Mouse (Mus musculus): ENCODE measurements around the gene Cstf1. TPM values are rescaled to one million over a fixed set of nuclear protein-coding genes. Genes with fewer than 3 reads are reported as not detected.

Gene Cstf1
- polyA plus RNA-seq, 1 experiment from 2014 or later: 19.6 TPM

DNA sequence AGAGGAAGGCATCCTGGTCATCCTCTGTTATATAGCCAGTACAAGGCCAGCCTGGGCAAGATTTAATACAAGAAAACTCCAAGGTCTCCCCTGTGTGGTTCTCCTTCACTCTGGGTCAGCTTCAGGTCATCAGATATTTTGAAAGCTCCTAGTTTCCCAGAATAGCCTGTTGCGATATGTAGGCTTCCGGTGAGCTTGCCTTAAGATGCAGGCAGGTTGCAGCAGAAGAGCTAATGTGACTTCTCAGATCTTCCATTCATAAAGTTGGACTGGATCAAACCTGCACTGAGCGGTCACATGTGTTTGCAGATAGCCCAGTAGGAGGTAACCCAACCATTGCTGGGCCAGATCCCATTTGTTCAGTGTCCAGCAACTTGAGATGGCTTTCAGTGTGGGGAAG is 14.2 kb downstream of the Cstf1 start:
- Histone ChIP-seq H3K4me2 (ENCODE audit: low read depth, low read length) (no peak overlapping the region), H3K27me3 (ENCODE audit: control insufficient read depth, insufficient read depth, low read depth, low read length) (no peaks in the 10 kb centered on the region), H3K36me3 (ENCODE audit: control insufficient read depth, insufficient read depth) (peaks cover 24% of the 10 kb centered on the region), H3K9ac (ENCODE audit: low read depth, low read length) (no peak overlapping the region), H3K4me1 (ENCODE audit: control insufficient read depth, low read depth, low read length) (no peaks in the 10 kb centered on the region), H3K4me3 (ENCODE audit: low read depth, low read length) (no peak overlapping the region), H3K9me3 (replicated peaks; ENCODE audit: control insufficient read depth, low read length) (no peaks in the 10 kb centered on the region), H3K27ac (ENCODE audit: low read length) (no peak overlapping the region)
- WGBS (ENCODE audit: insufficient replicate concordance): 76% methylated on average over 3 of the region's 3 CpGs
- ATAC-seq (ENCODE audit: low read depth): no peak

DNA sequence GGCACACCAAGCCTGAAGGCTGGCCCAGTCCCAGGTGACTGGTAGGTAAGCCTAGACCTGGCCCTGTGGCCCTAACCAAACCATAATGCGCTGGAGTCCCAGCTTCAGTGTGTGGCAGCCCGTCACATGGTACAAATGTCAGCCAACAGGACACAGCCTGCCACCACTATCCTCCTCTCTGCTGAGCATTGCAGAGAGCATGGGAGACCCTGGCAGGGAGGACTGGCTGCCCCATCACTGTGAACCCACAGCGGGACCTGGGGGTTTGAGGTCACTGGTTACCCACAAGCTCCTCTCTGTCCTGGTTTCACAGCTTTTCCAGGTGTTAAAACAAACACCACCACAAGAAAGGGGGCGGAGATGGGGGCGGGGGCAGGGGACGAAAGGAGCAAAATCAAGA is 19.9 kb downstream of the Cstf1 start:
- 33% methylated on average over 6 of the region's 6 CpGs for WGBS (ENCODE audit: insufficient replicate concordance)
- no peak for ATAC-seq (ENCODE audit: low read depth)
- peaks cover 6% of the 10 kb centered on the region for H3K4me1 ChIP-seq (ENCODE audit: control insufficient read depth, low read depth, low read length)

DNA sequence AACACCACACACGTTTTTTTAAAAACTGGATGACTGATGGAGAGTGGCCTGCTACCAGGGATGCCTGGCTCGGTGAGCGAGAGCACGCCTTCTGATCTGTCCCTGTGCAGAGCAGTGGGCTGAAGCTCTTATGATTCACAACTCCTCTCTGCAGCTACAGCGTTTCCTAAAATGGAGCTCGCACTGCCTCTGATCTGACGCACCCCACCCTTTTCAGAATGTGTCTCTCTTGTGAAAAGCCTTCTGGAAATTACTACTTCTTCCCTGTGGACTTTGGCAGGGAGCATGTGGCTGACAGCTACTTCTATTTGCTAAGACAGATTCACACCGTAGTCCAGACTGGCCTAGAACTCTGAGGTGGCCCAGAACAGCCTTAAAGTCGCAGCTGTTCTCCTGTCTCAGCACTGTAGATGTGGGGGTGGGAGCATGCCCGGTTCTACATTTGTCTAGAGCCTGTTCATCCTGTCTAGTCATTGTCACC is 21.6 kb downstream of the Cstf1 start:
- Histone ChIP-seq H3K36me3 (ENCODE audit: control insufficient read depth, insufficient read depth) (no peaks in the 10 kb centered on the region), H3K27me3 (ENCODE audit: control insufficient read depth, insufficient read depth, low read depth, low read length) (no peaks in the 10 kb centered on the region), H3K4me2 (ENCODE audit: low read depth, low read length) (no peak overlapping the region), H3K27ac (ENCODE audit: low read length) (no peak overlapping the region), H3K4me3 (ENCODE audit: low read depth, low read length) (no peak overlapping the region), H3K9me3 (replicated peaks; ENCODE audit: control insufficient read depth, low read length) (no peaks in the 10 kb centered on the region), H3K9ac (ENCODE audit: low read depth, low read length) (no peak overlapping the region), H3K4me1 (ENCODE audit: control insufficient read depth, low read depth, low read length) (peaks cover 6% of the 10 kb centered on the region)
- no peak for ATAC-seq (ENCODE audit: low read depth)
- 52% methylated on average over 10 of the region's 10 CpGs for WGBS (ENCODE audit: insufficient replicate concordance)

More for the DNA sequence above, 19.9 kb downstream of the Cstf1 start:
- H3K36me3 ChIP-seq (ENCODE audit: control insufficient read depth, insufficient read depth): no peaks in the 10 kb centered on the region
- H3K9ac ChIP-seq (ENCODE audit: low read depth, low read length): no peak overlapping the region
- no peaks in the 10 kb centered on the region for H3K9me3 ChIP-seq (replicated peaks; ENCODE audit: control insufficient read depth, low read length)
- H3K27ac ChIP-seq (ENCODE audit: low read length): no peak overlapping the region
- H3K4me2 ChIP-seq (ENCODE audit: low read depth, low read length): no peak overlapping the region
- H3K27me3 ChIP-seq (ENCODE audit: control insufficient read depth, insufficient read depth, low read depth, low read length): no peaks in the 10 kb centered on the region
- H3K4me3 ChIP-seq (ENCODE audit: low read depth, low read length): no peak overlapping the region

DNA sequence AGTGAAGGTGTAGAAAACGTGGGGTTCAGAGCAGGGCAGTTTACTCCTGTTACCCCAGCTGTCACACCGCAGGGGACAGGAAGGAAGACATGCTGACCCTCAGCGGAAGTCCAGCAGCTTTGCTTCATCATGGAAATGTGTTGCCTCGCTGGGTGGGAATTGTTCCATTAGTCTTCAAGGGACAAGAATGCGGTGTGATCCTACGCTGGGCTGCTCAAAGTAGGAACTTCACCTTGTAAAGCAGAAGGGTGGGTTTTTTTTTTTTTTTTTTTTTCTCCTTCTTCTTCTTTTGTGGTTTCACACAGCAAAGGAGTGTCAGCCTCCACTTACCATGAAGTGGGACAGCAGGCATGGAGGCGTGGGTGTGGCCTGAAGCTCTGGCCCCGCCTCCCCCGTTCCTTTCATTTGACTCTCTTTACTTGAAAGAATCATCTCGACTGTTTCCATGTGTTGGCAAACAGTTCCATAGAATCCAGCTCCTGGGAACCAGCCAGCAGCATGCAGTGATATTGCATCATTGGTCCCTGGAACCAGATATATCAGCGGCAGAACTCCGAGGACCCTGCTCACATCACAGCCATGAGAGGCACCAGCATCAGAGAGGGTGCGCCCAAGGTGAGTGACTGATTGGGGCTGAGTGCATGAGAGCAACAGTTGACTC is 23.0 kb downstream of the Cstf1 start, which contains the start of gene Cass4:
Gene Cass4 (plus strand): TSS at position 404 of the 661 bp plus-strand sequence.
- Histone ChIP-seq H3K4me2 (ENCODE audit: low read depth, low read length) (peak within 1 kb of the TSS; percentile 50), H3K9ac (ENCODE audit: low read depth, low read length) (no peak within 1 kb of the TSS), H3K36me3 (ENCODE audit: control insufficient read depth, insufficient read depth) (no peaks in the 10 kb centered on the region), H3K27me3 (ENCODE audit: control insufficient read depth, insufficient read depth, low read depth, low read length) (no peaks in the 10 kb centered on the region), H3K9me3 (replicated peaks; ENCODE audit: control insufficient read depth, low read length) (no peaks in the 10 kb centered on the region), H3K4me1 (ENCODE audit: control insufficient read depth, low read depth, low read length) (peaks cover 6% of the 10 kb centered on the region), H3K4me3 (ENCODE audit: low read depth, low read length) (peak within 1 kb of the TSS; percentile 42), H3K27ac (ENCODE audit: low read length) (no peak within 1 kb of the TSS)
- ATAC-seq (ENCODE audit: low read depth): no peak
- WGBS (ENCODE audit: insufficient replicate concordance): 13% methylated on average over 13 of the region's 13 CpGs

DNA sequence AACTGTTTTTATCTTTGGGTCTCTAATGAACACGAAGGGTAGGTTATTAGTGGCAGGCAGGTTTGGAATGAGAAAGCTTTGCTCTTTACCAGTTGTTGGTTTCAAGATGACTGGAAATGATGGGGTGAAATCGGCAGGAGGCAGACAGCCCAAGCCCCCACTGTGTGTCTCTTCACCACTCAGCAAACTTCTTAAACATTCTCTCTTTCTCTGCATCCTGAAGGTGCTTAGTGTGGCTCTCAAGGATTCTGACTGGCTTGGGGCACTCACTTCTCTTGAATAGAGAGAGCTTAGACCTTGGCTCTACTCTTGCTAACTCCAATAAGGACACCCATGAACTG is 23.5 kb downstream of the Cstf1 start:
- peak overlapping the region; percentile 42 for H3K4me3 ChIP-seq (ENCODE audit: low read depth, low read length)
- peaks cover 6% of the 10 kb centered on the region for H3K4me1 ChIP-seq (ENCODE audit: control insufficient read depth, low read depth, low read length)
- ATAC-seq (ENCODE audit: low read depth): no peak
- no peak overlapping the region for H3K9ac ChIP-seq (ENCODE audit: low read depth, low read length)
- no peaks in the 10 kb centered on the region for H3K36me3 ChIP-seq (ENCODE audit: control insufficient read depth, insufficient read depth)
- H3K27me3 ChIP-seq (ENCODE audit: control insufficient read depth, insufficient read depth, low read depth, low read length): no peaks in the 10 kb centered on the region
- 43% methylated on average over 2 of the region's 2 CpGs for WGBS (ENCODE audit: insufficient replicate concordance)
- no peak overlapping the region for H3K27ac ChIP-seq (ENCODE audit: low read length)
- H3K4me2 ChIP-seq (ENCODE audit: low read depth, low read length): peak overlapping the region; percentile 50
- H3K9me3 ChIP-seq (replicated peaks; ENCODE audit: control insufficient read depth, low read length): no peaks in the 10 kb centered on the region

DNA sequence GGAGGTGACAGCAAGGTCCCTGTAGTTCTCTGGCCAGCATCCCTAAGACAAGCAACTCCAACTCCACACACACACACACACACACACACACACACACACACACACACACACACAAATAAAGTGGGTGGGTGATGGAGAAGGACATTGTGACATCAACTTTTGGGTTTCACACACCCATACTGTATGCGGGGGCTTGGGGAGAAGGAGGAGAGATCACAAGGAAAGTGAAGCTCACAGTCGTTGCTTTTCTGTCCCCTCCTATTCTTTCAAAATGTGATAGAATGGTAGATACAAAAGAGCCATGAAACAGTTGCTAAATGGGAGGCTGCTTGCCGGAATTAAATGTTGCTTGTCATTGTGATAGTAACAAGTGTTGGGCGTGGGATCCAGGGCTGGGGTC is 24.2 kb downstream of the Cstf1 start:
- H3K4me1 ChIP-seq (ENCODE audit: control insufficient read depth, low read depth, low read length): peaks cover 6% of the 10 kb centered on the region
- no peaks in the 10 kb centered on the region for H3K9me3 ChIP-seq (replicated peaks; ENCODE audit: control insufficient read depth, low read length)
- 56% methylated on average over 4 of the region's 4 CpGs for WGBS (ENCODE audit: insufficient replicate concordance)
- H3K27ac ChIP-seq (ENCODE audit: low read length): no peak overlapping the region
- H3K4me2 ChIP-seq (ENCODE audit: low read depth, low read length): no peak overlapping the region
- no peak for ATAC-seq (ENCODE audit: low read depth)
- H3K27me3 ChIP-seq (ENCODE audit: control insufficient read depth, insufficient read depth, low read depth, low read length): no peaks in the 10 kb centered on the region
- no peak overlapping the region for H3K9ac ChIP-seq (ENCODE audit: low read depth, low read length)
- H3K4me3 ChIP-seq (ENCODE audit: low read depth, low read length): no peak overlapping the region
- no peaks in the 10 kb centered on the region for H3K36me3 ChIP-seq (ENCODE audit: control insufficient read depth, insufficient read depth)

DNA sequence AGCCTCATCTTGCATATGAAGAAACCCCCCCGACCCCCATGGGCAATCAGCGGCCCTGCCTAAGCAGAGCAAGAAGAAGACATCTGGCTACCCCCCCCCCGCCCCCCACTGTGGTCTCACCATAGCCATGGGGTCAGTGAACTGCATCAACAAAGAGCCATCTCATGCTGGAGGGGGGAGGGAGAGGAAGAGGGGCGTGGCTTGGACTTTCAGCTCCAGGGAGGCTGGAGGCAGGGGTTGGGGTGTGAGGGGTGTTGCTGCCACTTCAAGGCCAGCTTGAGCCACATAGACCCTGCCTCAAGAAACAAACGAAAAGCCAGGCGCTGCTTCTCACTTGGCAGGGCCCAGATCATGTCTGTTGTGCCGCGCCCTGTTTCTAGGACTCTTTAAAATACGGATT is 25.5 kb downstream of the Cstf1 start:
- Histone ChIP-seq H3K4me3 (ENCODE audit: low read depth, low read length) (no peak overlapping the region), H3K4me1 (ENCODE audit: control insufficient read depth, low read depth, low read length) (peaks cover 9% of the 10 kb centered on the region), H3K4me2 (ENCODE audit: low read depth, low read length) (no peak overlapping the region), H3K27ac (ENCODE audit: low read length) (no peak overlapping the region), H3K9ac (ENCODE audit: low read depth, low read length) (no peak overlapping the region), H3K9me3 (replicated peaks; ENCODE audit: control insufficient read depth, low read length) (no peaks in the 10 kb centered on the region), H3K27me3 (ENCODE audit: control insufficient read depth, insufficient read depth, low read depth, low read length) (no peaks in the 10 kb centered on the region), H3K36me3 (ENCODE audit: control insufficient read depth, insufficient read depth) (no peaks in the 10 kb centered on the region)
- 56% methylated on average over 9 of the region's 9 CpGs for WGBS (ENCODE audit: insufficient replicate concordance)
- ATAC-seq (ENCODE audit: low read depth): no peak

DNA sequence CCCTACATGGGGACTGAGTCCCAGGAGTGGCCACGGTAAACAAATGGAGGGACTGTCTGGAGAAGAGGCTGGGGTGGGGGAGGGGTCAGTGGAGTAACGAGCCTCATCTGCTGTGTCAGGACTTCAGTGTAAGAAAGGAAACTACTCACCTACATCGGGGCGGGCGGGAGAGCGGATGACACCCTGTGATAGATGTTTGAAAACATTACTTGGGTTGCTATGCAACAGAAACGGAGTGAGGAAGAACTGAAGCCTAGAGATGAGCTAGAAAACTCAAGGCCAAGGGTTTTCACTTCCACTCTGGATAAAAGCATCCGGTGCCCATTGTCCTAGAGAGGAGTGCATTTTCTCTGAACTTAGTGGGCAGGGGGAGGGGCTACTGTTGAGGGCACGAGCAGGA is 29.4 kb downstream of the Cstf1 start:
- Histone ChIP-seq H3K4me3 (ENCODE audit: low read depth, low read length) (no peak overlapping the region), H3K27me3 (ENCODE audit: control insufficient read depth, insufficient read depth, low read depth, low read length) (no peaks in the 10 kb centered on the region), H3K27ac (ENCODE audit: low read length) (no peak overlapping the region), H3K4me1 (ENCODE audit: control insufficient read depth, low read depth, low read length) (peaks cover 3% of the 10 kb centered on the region; the same call in 1 of the 2 replicates), H3K36me3 (ENCODE audit: control insufficient read depth, insufficient read depth) (no peaks in the 10 kb centered on the region), H3K4me2 (ENCODE audit: low read depth, low read length) (no peak overlapping the region), H3K9ac (ENCODE audit: low read depth, low read length) (no peak overlapping the region), H3K9me3 (replicated peaks; ENCODE audit: control insufficient read depth, low read length) (no peaks in the 10 kb centered on the region)
- ATAC-seq (ENCODE audit: low read depth): peak; percentile 30
- WGBS (ENCODE audit: insufficient replicate concordance): 34% methylated on average over 9 of the region's 9 CpGs

DNA sequence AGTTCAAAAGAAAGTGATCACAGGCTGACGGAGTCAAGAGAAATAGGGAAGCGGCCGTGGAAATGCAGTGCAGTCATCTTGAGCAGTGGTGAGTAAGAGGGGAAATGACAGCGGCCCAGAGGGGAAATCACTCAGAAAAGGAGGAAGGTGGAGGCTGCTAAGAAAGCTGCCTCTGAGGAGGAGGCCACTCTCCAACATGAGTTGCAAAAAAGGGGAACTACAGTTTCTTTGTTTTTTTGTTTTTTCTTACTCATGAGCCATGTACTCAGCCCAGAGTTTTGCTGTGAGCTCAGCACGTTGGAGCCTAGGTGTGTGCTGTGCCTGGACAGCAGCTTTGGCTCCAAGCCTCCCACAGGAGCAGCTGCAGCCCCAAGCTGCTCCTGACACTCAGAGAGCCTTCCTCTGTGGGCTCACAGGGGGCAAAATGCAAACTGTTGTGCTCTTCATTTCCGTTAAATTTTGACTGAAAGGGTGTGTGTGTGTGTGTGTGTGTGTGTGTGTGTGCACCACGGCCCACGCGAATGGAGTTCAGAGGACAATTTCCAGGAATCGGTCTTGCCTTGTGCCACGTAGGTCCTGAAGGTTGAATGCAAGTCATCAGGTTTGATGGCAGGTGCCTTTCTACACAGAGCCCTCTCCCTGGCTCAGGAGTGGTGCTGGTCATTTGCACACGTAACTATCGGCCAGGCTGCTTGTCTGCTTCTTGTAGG is 30.8 kb downstream of the Cstf1 start:
- WGBS (ENCODE audit: insufficient replicate concordance): 20% methylated on average over 13 of the region's 13 CpGs
- Histone ChIP-seq H3K9me3 (replicated peaks; ENCODE audit: control insufficient read depth, low read length) (no peaks in the 10 kb centered on the region), H3K36me3 (ENCODE audit: control insufficient read depth, insufficient read depth) (no peaks in the 10 kb centered on the region), H3K27ac (ENCODE audit: low read length) (peak overlapping the region; percentile 51), H3K4me3 (ENCODE audit: low read depth, low read length) (no peak overlapping the region), H3K27me3 (ENCODE audit: control insufficient read depth, insufficient read depth, low read depth, low read length) (no peaks in the 10 kb centered on the region), H3K4me1 (ENCODE audit: control insufficient read depth, low read depth, low read length) (peaks cover 3% of the 10 kb centered on the region; the same call in 1 of the 2 replicates), H3K9ac (ENCODE audit: low read depth, low read length) (no peak overlapping the region), H3K4me2 (ENCODE audit: low read depth, low read length) (no peak overlapping the region)
- peak; percentile 54 for ATAC-seq (ENCODE audit: low read depth)

Data from liver, embryonic 16.5 days (tissue).